Comparison of ENCODE assay signal across 9 mouse cellular contexts in genomic region chr11:61193392-61193791, GRCm38 (mm10). TPM values are rescaled to one million over a fixed set of nuclear protein-coding genes. Genes with fewer than 3 reads are reported as not detected.
DNase-seq lines count a peak whose midpoint lies in the region; ATAC-seq and TF ChIP-seq lines count a peak whose summit lies in the region.
"Had no signal": no experiment of that assay in that cellular context is flagged by ENCODE, and none has a peak within 500 bp of the region (broad histone marks: within the 10 kb centered on the region; RNA-seq: fewer than 3 reads in every experiment).

No protein-coding gene starts in this region.

- ATAC-seq in neural tube, embryonic 15.5 days (ENCODE audit: low FRiP score): no peak

- intact Hi-C loops in gastrocnemius, postnatal 14 days (cut with DNase I; ENCODE audit: low total_unique reads): loop anchor here (2.0 to 10.0 kb wide), 2 partner anchors 111 to 217 kb away; no protein-coding TSS in a partner anchor

- TF ChIP-seq CTCF in testis, adult 2 months (IDR thresholded peaks at IDR 0.05; ENCODE audit: control insufficient read depth, insufficient read depth, insufficient replicate concordance, low read depth, low read length): peak; percentile 92; the same call in 1 of the 2 replicates

- DNase-seq in neural tube, embryonic 10.5 days (ENCODE audit: extremely low spot score, low spot score): peak; percentile 68
- peak; percentile 81 for DNase-seq in cerebellum, adult 9-11 months
- peak; percentile 81 for DNase-seq in gastrocnemius, postnatal 14 days
- peak; percentile 81 for DNase-seq in kidney, adult 18-20 months
- DNase-seq in limb, embryonic 10.5 days (ENCODE audit: low spot score): peak; percentile 85
- peak; percentile 42 to 65 for DNase-seq in natural killer cell, adult 2 months (ENCODE audit: low spot score in 2 of 2)

- H3K27ac ChIP-seq in neural tube, embryonic 15.5 days (replicated peaks): no peak overlapping the region
- H3K27ac ChIP-seq in limb, embryonic 10.5 days: no peak overlapping the region
- no peak overlapping the region for H3K27ac ChIP-seq in testis, adult 2 months (ENCODE audit: control insufficient read depth, insufficient read depth, low read depth, low read length)
- H3K27ac ChIP-seq: embryonic facial prominence, embryonic 13.5 days had no signal

- H3K4me1 ChIP-seq in neural tube, embryonic 15.5 days: 0 out of 2 replicates have a peak, but pooled peaks cover 6% of the 10 kb centered on the region
- H3K4me1 ChIP-seq in limb, embryonic 10.5 days: no peaks in the 10 kb centered on the region
- no peaks in the 10 kb centered on the region for H3K4me1 ChIP-seq in testis, adult 2 months (ENCODE audit: control insufficient read depth, insufficient read depth, low read length)
- H3K4me1 ChIP-seq: embryonic facial prominence, embryonic 13.5 days had no signal

- H3K9me3 ChIP-seq in neural tube, embryonic 15.5 days (replicated peaks): no peaks in the 10 kb centered on the region
- H3K9me3 ChIP-seq in limb, embryonic 10.5 days (replicated peaks): no peaks in the 10 kb centered on the region
- H3K9me3 ChIP-seq: embryonic facial prominence, embryonic 13.5 days had no signal

- peaks cover 5% of the 10 kb centered on the region; the same call in 1 of the 2 replicates for H3K27me3 ChIP-seq in neural tube, embryonic 15.5 days (replicated peaks)
- peaks cover 17% of the 10 kb centered on the region for H3K27me3 ChIP-seq in limb, embryonic 10.5 days (ENCODE audit: low read depth, poor library complexity, severe bottlenecking)
- no peaks in the 10 kb centered on the region for H3K27me3 ChIP-seq in testis, adult 2 months (ENCODE audit: control insufficient read depth, insufficient read depth, low read length)

- H3K36me3 ChIP-seq in neural tube, embryonic 15.5 days: no peaks in the 10 kb centered on the region
- H3K36me3 ChIP-seq in limb, embryonic 10.5 days: no peaks in the 10 kb centered on the region
- H3K36me3 ChIP-seq in testis, adult 2 months (ENCODE audit: control insufficient read depth, insufficient read depth, low read length): no peaks in the 10 kb centered on the region
- H3K36me3 ChIP-seq: embryonic facial prominence, embryonic 13.5 days had no signal

- TF ChIP-seq POLR2A in testis, adult 2 months (IDR thresholded peaks at IDR 0.05; ENCODE audit: control insufficient read depth, low read depth, low read length): no peak

- H3K4me2 ChIP-seq in neural tube, embryonic 15.5 days: no peak overlapping the region
- H3K4me2 ChIP-seq: embryonic facial prominence, embryonic 13.5 days had no signal

- no peak overlapping the region for H3K4me3 ChIP-seq in neural tube, embryonic 15.5 days (replicated peaks)
- no peak overlapping the region for H3K4me3 ChIP-seq in limb, embryonic 10.5 days
- no peak overlapping the region for H3K4me3 ChIP-seq in testis, adult 2 months (ENCODE audit: control insufficient read depth, low read depth, low read length)
- H3K4me3 ChIP-seq: embryonic facial prominence, embryonic 13.5 days had no signal

- 11% methylated on average over 9 of the region's 9 CpGs for WGBS in neural tube, embryonic 15.5 days
- WGBS in limb, embryonic 10.5 days: 17% methylated on average over 9 of the region's 9 CpGs

- no peak overlapping the region for H3K9ac ChIP-seq in neural tube, embryonic 15.5 days (replicated peaks)
- H3K9ac ChIP-seq: embryonic facial prominence, embryonic 13.5 days had no signal

RNA-seq across cellular contexts. Expression of gene Aldh3a1, which starts 13.9 kb away (rescaled TPM):
- 0.43 and 0.46 TPM in 2 replicates for polyA plus RNA-seq in neural tube, embryonic 15.5 days (2015; fragmentation: Nextera tagmentation; extraction: Ambion mirVana)
- under 1 TPM in 1 of 2 experiments, not detected in 1; 0.23 TPM for total RNA-seq in gastrocnemius, postnatal 14 days (2021)
- polyA plus RNA-seq in limb, embryonic 10.5 days (2016; fragmentation: Nextera tagmentation; extraction: Ambion mirVana): not detected in 2 replicates
- 1.0 and 1.6 TPM in 2 replicates for polyA plus RNA-seq in testis, adult 2 months (2012; rRNA removed)

RNA-seq across cellular contexts. Expression of gene Usp22, which starts 18.5 kb away (rescaled TPM):
- 310 and 358 TPM in 2 replicates for polyA plus RNA-seq in neural tube, embryonic 15.5 days (2015; fragmentation: Nextera tagmentation; extraction: Ambion mirVana)
- 10 to 100 TPM; 18.3 to 23.8 TPM for total RNA-seq in gastrocnemius, postnatal 14 days (2021)
- 139 and 168 TPM in 2 replicates for polyA plus RNA-seq in limb, embryonic 10.5 days (2016; fragmentation: Nextera tagmentation; extraction: Ambion mirVana)
- 12.3 and 15.8 TPM in 2 replicates for polyA plus RNA-seq in testis, adult 2 months (2012; rRNA removed)
